ENCODE assay signal across 20 mouse cellular contexts in genomic region chr2:79124272-79124976, GRCm38 (mm10).
DNase-seq lines count a peak whose midpoint lies in the region; ATAC-seq and TF ChIP-seq lines count a peak whose summit lies in the region.
"Had no signal": no experiment of that assay in that cellular context is flagged by ENCODE, and none has a peak within 500 bp of the region (broad histone marks: within the 10 kb centered on the region; RNA-seq: fewer than 3 reads in every experiment).

No protein-coding gene starts in this region.

- CTCF ChIA-PET in Patski (lab: Charles Lee) = no interaction called here

- 84% methylated on average over 5 of the region's 5 CpGs for WGBS in thymus, adult 2 months

- TF ChIP-seq CTCF in thymus, adult 2 months (IDR thresholded peaks at IDR 0.05; ENCODE audit: borderline replicate concordance, control insufficient read depth, extremely low read depth, insufficient read depth, low read length, poor library complexity) = no peak
- TF ChIP-seq CTCF in Patski (IDR thresholded peaks at IDR 0.05) = peak; percentile 9
- no peak for TF ChIP-seq CTCF in layer of hippocampus, adult 2 months (conservative IDR thresholded peaks at IDR 0.05)

- in situ Hi-C loops in Patski (cut with MboI; ENCODE audit: low pct_unique_long_range_greater_than_20kb) = no loop called here

- ATAC-seq in Patski = no peak
- peak; percentile 72 for ATAC-seq in neutrophil, adult 5-6 weeks (ENCODE audit: extremely low read depth, insufficient number of reproducible peaks, low FRiP score, poor library complexity, severe bottlenecking)

- peaks cover 7% of the 10 kb centered on the region for H3K4me1 ChIP-seq in thymus, adult 2 months (replicated peaks; ENCODE audit: control insufficient read depth, insufficient read depth, low read length)
- H3K4me1 ChIP-seq: embryonic facial prominence, embryonic 15.5 days; limb, embryonic 10.5 days; neural tube, embryonic 12.5 days; stomach, embryonic 15.5 days had no signal

- no peak for TF ChIP-seq POLR2A in thymus, adult 2 months (IDR thresholded peaks at IDR 0.05; ENCODE audit: control insufficient read depth, extremely low read depth, insufficient read depth, low read length, poor library complexity)

- no peak overlapping the region for H3K27ac ChIP-seq in thymus, adult 2 months (ENCODE audit: control insufficient read depth, insufficient read depth, low read length)
- H3K27ac ChIP-seq in layer of hippocampus, adult 2 months = no peak overlapping the region
- H3K27ac ChIP-seq: embryonic facial prominence, embryonic 15.5 days; limb, embryonic 10.5 days; neural tube, embryonic 12.5 days; stomach, embryonic 15.5 days had no signal

- H3K4me3 ChIP-seq in thymus, adult 2 months (ENCODE audit: control insufficient read depth, insufficient read depth, low read length) = no peak overlapping the region
- H3K4me3 ChIP-seq in layer of hippocampus, adult 2 months = no peak overlapping the region
- H3K4me3 ChIP-seq: embryonic facial prominence, embryonic 15.5 days; limb, embryonic 10.5 days; neural tube, embryonic 12.5 days; stomach, embryonic 15.5 days had no signal

- H3K36me3 ChIP-seq in thymus, adult 2 months (ENCODE audit: control insufficient read depth, insufficient read depth, low read length) = no peaks in the 10 kb centered on the region
- H3K36me3 ChIP-seq: embryonic facial prominence, embryonic 15.5 days; limb, embryonic 10.5 days; neural tube, embryonic 12.5 days; stomach, embryonic 15.5 days had no signal

- H3K27me3 ChIP-seq in thymus, adult 2 months (ENCODE audit: control insufficient read depth, insufficient read depth, low read length) = no peaks in the 10 kb centered on the region
- no peaks in the 10 kb centered on the region for H3K27me3 ChIP-seq in Patski
- H3K27me3 ChIP-seq: embryonic facial prominence, embryonic 15.5 days; neural tube, embryonic 12.5 days; stomach, embryonic 15.5 days had no signal

- POLR2A ChIA-PET in Patski (lab: Charles Lee) = no interaction called here

- peak; percentile 19 for DNase-seq in thymus, adult 2 months
- no peak for DNase-seq in thymus, postnatal 4 days
- DNase-seq in CD4-positive helper T cell, adult 2 months (ENCODE audit: low read depth, low spot score) = peak; percentile 78
- peak; percentile 2 for DNase-seq in Patski (ENCODE audit: low read depth, low spot score)
- no peak for DNase-seq in frontal cortex, postnatal 36 days (ENCODE audit: low spot score in 2 of 2)
- DNase-seq in layer of hippocampus, adult 2 months (ENCODE audit: low spot score in 2 of 2) = no peak
- DNase-seq: adrenal gland, postnatal 14 days; cerebellum, adult 11-12 months; cerebellum, postnatal 14 days; heart, postnatal 10 days; kidney, adult 9 months; kidney, postnatal 25 days; lung, embryonic 14.5 days; lung, postnatal 36 days; spleen, adult 18-20 months had no signal

Comparison
In these comparisons a context has a peak if more than half of its experiments do, and no peak if none do; other contexts are left out.
1. DNase-seq: peak in thymus, adult 2 months (single experiment), CD4-positive helper T cell, adult 2 months (single experiment) and Patski (single experiment); none in thymus, postnatal 4 days (single experiment), frontal cortex, postnatal 36 days (0 of 2) and layer of hippocampus, adult 2 months (0 of 2).